In genomic region chr11:109587638-109588374, GRCm38 (mm10) we compare ENCODE assay signal across 9 mouse cellular contexts. TPM values are rescaled to one million over a fixed set of nuclear protein-coding genes. Genes with fewer than 3 reads are reported as not detected.
A peak's percentile ranks its signal among the peaks of the same experiment; 100 is the strongest.
DNase-seq lines count a peak whose midpoint lies in the region; ATAC-seq and TF ChIP-seq lines count a peak whose summit lies in the region.
"Had no signal": no experiment of that assay in that cellular context is flagged by ENCODE, and none has a peak within 500 bp of the region (broad histone marks: within the 10 kb centered on the region; RNA-seq: fewer than 3 reads in every experiment).

No protein-coding gene starts in this region.

- no peaks in the 10 kb centered on the region for H3K36me3 ChIP-seq in thymus, adult 2 months (ENCODE audit: control insufficient read depth, insufficient read depth, low read length)
- 0 out of 2 replicates have a peak, but pooled peaks cover 6% of the 10 kb centered on the region for H3K36me3 ChIP-seq in heart, embryonic 15.5 days
- peaks cover 23% of the 10 kb centered on the region for H3K36me3 ChIP-seq in liver, postnatal 0 days (replicated peaks; ENCODE audit: insufficient read depth, low read length)
- H3K36me3 ChIP-seq in neural tube, embryonic 15.5 days = no peaks in the 10 kb centered on the region

- peak; percentile 11 for DNase-seq in thymus, adult 2 months
- no peak for DNase-seq in thymus, postnatal 10 days (ENCODE audit: low spot score in 2 of 2)
- peak; percentile 68 for DNase-seq in liver, postnatal 0 days
- peak; percentile 7 for DNase-seq in yolk sac, embryonic 10.5 days (ENCODE audit: low spot score)
- no peak for DNase-seq in cerebellum, postnatal 10 days
- DNase-seq in layer of hippocampus, adult 8-10 months (ENCODE audit: low spot score in 2 of 2) = no peak

- H3K27me3 ChIP-seq in thymus, adult 2 months (ENCODE audit: control insufficient read depth, insufficient read depth, low read length) = no peaks in the 10 kb centered on the region
- H3K27me3 ChIP-seq in heart, embryonic 15.5 days = no peaks in the 10 kb centered on the region
- H3K27me3 ChIP-seq in liver, postnatal 0 days (ENCODE audit: insufficient read depth, low read length) = no peaks in the 10 kb centered on the region
- H3K27me3 ChIP-seq in neural tube, embryonic 15.5 days (replicated peaks) = no peaks in the 10 kb centered on the region
- H3K27me3 ChIP-seq: embryonic facial prominence, embryonic 13.5 days had no signal

- H3K4me2 ChIP-seq in heart, embryonic 15.5 days = peak overlapping the region; percentile 42
- H3K4me2 ChIP-seq in liver, postnatal 0 days (ENCODE audit: low read depth, low read length) = peak overlapping the region; percentile 64
- H3K4me2 ChIP-seq in neural tube, embryonic 15.5 days = no peak overlapping the region
- H3K4me2 ChIP-seq: embryonic facial prominence, embryonic 13.5 days had no signal

- H3K27ac ChIP-seq in thymus, adult 2 months (ENCODE audit: control insufficient read depth, insufficient read depth, low read length) = no peak overlapping the region
- H3K27ac ChIP-seq in heart, embryonic 15.5 days = peak overlapping the region; percentile 77
- H3K27ac ChIP-seq in liver, postnatal 0 days (ENCODE audit: low read depth) = 0 out of 2 replicates have a peak overlapping the region, but pooled peaks have one; percentile 13
- H3K27ac ChIP-seq in neural tube, embryonic 15.5 days (replicated peaks) = no peak overlapping the region
- H3K27ac ChIP-seq: embryonic facial prominence, embryonic 13.5 days had no signal

- no peaks in the 10 kb centered on the region for H3K9me3 ChIP-seq in heart, embryonic 15.5 days (replicated peaks)
- H3K9me3 ChIP-seq in liver, postnatal 0 days (ENCODE audit: low read length) = no peaks in the 10 kb centered on the region
- no peaks in the 10 kb centered on the region for H3K9me3 ChIP-seq in neural tube, embryonic 15.5 days (replicated peaks)
- H3K9me3 ChIP-seq: embryonic facial prominence, embryonic 13.5 days had no signal

- TF ChIP-seq EP300 in liver, postnatal 0 days (IDR thresholded peaks at IDR 0.05; ENCODE audit: low read depth) = peak; percentile 81

- H3K9ac ChIP-seq in heart, embryonic 15.5 days = peak overlapping the region; percentile 26; the same call in 1 of the 2 replicates
- peak overlapping the region; percentile 38 for H3K9ac ChIP-seq in liver, postnatal 0 days (replicated peaks)
- H3K9ac ChIP-seq in neural tube, embryonic 15.5 days (replicated peaks) = no peak overlapping the region
- H3K9ac ChIP-seq: embryonic facial prominence, embryonic 13.5 days had no signal

- 10% methylated on average over 15 of the region's 15 CpGs for WGBS in thymus, adult 2 months
- 28% methylated on average over 15 of the region's 15 CpGs for WGBS in heart, embryonic 15.5 days
- 38% methylated on average over 15 of the region's 15 CpGs for WGBS in liver, postnatal 0 days (ENCODE audit: insufficient replicate concordance)
- WGBS in neural tube, embryonic 15.5 days = 77% methylated on average over 15 of the region's 15 CpGs

- TF ChIP-seq CTCF in thymus, adult 2 months (IDR thresholded peaks at IDR 0.05; ENCODE audit: borderline replicate concordance, control insufficient read depth, extremely low read depth, insufficient read depth, low read length, poor library complexity) = no peak
- TF ChIP-seq CTCF in liver, postnatal 0 days (IDR thresholded peaks at IDR 0.05; ENCODE audit: low read depth) = no peak

- H3K4me1 ChIP-seq in thymus, adult 2 months (replicated peaks; ENCODE audit: control insufficient read depth, insufficient read depth, low read length) = peaks cover 15% of the 10 kb centered on the region
- peaks cover 26% of the 10 kb centered on the region for H3K4me1 ChIP-seq in heart, embryonic 15.5 days (replicated peaks)
- H3K4me1 ChIP-seq in liver, postnatal 0 days (ENCODE audit: insufficient read depth) = peaks cover 18% of the 10 kb centered on the region
- no peaks in the 10 kb centered on the region for H3K4me1 ChIP-seq in neural tube, embryonic 15.5 days
- H3K4me1 ChIP-seq: embryonic facial prominence, embryonic 13.5 days had no signal

- no peak for TF ChIP-seq POLR2A in thymus, adult 2 months (IDR thresholded peaks at IDR 0.05; ENCODE audit: control insufficient read depth, extremely low read depth, insufficient read depth, low read length, poor library complexity)

- no peak overlapping the region for H3K4me3 ChIP-seq in thymus, adult 2 months (ENCODE audit: control insufficient read depth, insufficient read depth, low read length)
- no peak overlapping the region for H3K4me3 ChIP-seq in heart, embryonic 15.5 days
- H3K4me3 ChIP-seq in liver, postnatal 0 days (ENCODE audit: low read depth, low read length) = peak overlapping the region; percentile 10; the same call in 1 of the 2 replicates
- H3K4me3 ChIP-seq in neural tube, embryonic 15.5 days (replicated peaks) = no peak overlapping the region
- H3K4me3 ChIP-seq: embryonic facial prominence, embryonic 13.5 days had no signal

- ATAC-seq in heart, embryonic 15.5 days (replicated peaks; ENCODE audit: insufficient number of reproducible peaks, insufficient read depth, low FRiP score, low read depth) = peak; percentile 78; the same call in 1 of the 2 replicates
- peak; percentile 82 for ATAC-seq in liver, postnatal 0 days
- ATAC-seq in neural tube, embryonic 15.5 days (ENCODE audit: low FRiP score) = no peak

RNA-seq across cellular contexts. Expression of gene Wipi1, which starts 24.0 kb away (rescaled TPM):
- 4.7 and 7.0 TPM in 2 replicates for polyA plus RNA-seq in thymus, adult 2 months (2012; rRNA removed)
- 50.9 and 54.1 TPM in 2 replicates for polyA plus RNA-seq in heart, embryonic 15.5 days (2015; fragmentation: Nextera tagmentation; extraction: Ambion mirVana)
- polyA plus RNA-seq in liver, postnatal 0 days (2015; fragmentation: Nextera tagmentation; extraction: Ambion mirVana) = 17.6 TPM in 2 replicates
- polyA plus RNA-seq in neural tube, embryonic 15.5 days (2015; fragmentation: Nextera tagmentation; extraction: Ambion mirVana) = 16.7 and 22.5 TPM in 2 replicates
- 10 to 100 TPM; 22.9 to 25.6 (median 23.6) TPM for total RNA-seq in layer of hippocampus, adult 8-10 months (2022)

Comparison
In these comparisons a context has a peak if more than half of its experiments do, and no peak if none do; other contexts are left out.
1. DNase-seq: peak in thymus, adult 2 months (single experiment), liver, postnatal 0 days (single experiment) and yolk sac, embryonic 10.5 days (single experiment); none in thymus, postnatal 10 days (0 of 2), cerebellum, postnatal 10 days (0 of 2) and layer of hippocampus, adult 8-10 months (0 of 2).
2. H3K27ac ChIP-seq: peak in heart, embryonic 15.5 days (single experiment) and liver, postnatal 0 days (single experiment); none in thymus, adult 2 months (single experiment) and neural tube, embryonic 15.5 days (single experiment).